Mouse (Mus musculus) kidney, postnatal 4 days (tissue): ENCODE data around the gene Gm37240.
"Not testable (repeated sequence)": the region's sequence is repeated elsewhere in the genome, so short reads cannot be mapped to it uniquely, and the experiment has no call there.

Source experiments
- DNase-seq, 2 experiments: peaks; one replicate each; pipeline ENCODE4 v3.0.0; 2021; ENCODE audit warnings: mixed read lengths in 2 of 2

The Gm37240 gene

GRCm38 (mm10) chr3:84562911-84563310 is 1324.4 kb downstream of the Gm37240 start:
- DNase-seq: not testable (repeated sequence)

GRCm38 (mm10) chr3:84558301-84558700 is 1329.0 kb downstream of the Gm37240 start:
- no peak for DNase-seq

GRCm38 (mm10) chr3:84555780-84556179 is 1331.5 kb downstream of the Gm37240 start:
- DNase-seq: no peak

- peak in 1 of 2 experiments; percentile 22 for DNase-seq
Measured at GRCm38 (mm10) chr3:84547177-84547576, 1340.1 kb downstream of the Gm37240 start.

- DNase-seq: peak; percentile 77
Measured at GRCm38 (mm10) chr3:84542450-84542849, 1344.9 kb downstream of the Gm37240 start.

GRCm38 (mm10) chr3:84541881-84542280 is 1345.4 kb downstream of the Gm37240 start:
- no peak for DNase-seq

- no peak for DNase-seq
Measured at GRCm38 (mm10) chr3:84540640-84541039, 1346.7 kb downstream of the Gm37240 start.

GRCm38 (mm10) chr3:84536987-84537386 is 1350.3 kb downstream of the Gm37240 start:
- DNase-seq: no peak

- DNase-seq: no peak
Measured at GRCm38 (mm10) chr3:84533227-84533626, 1354.1 kb downstream of the Gm37240 start.

GRCm38 (mm10) chr3:84529021-84529420 is 1358.3 kb downstream of the Gm37240 start:
- no peak for DNase-seq

- DNase-seq: no peak
Measured at GRCm38 (mm10) chr3:84524952-84525351, 1362.4 kb downstream of the Gm37240 start.

- DNase-seq: no peak
Measured at GRCm38 (mm10) chr3:84516163-84516562, 1371.2 kb downstream of the Gm37240 start.

GRCm38 (mm10) chr3:84512774-84513515 is 1374.4 kb downstream of the Gm37240 start:
- DNase-seq: no peak

GRCm38 (mm10) chr3:84505193-84505592 is 1382.1 kb downstream of the Gm37240 start:
- no peak for DNase-seq

- no peak for DNase-seq
Measured at GRCm38 (mm10) chr3:84504291-84504690, 1383.0 kb downstream of the Gm37240 start.

GRCm38 (mm10) chr3:84502101-84502500 is 1385.2 kb downstream of the Gm37240 start:
- no peak for DNase-seq

- DNase-seq: no peak
Measured at GRCm38 (mm10) chr3:84500491-84500890, 1386.8 kb downstream of the Gm37240 start.

GRCm38 (mm10) chr3:84497718-84498117 is 1389.6 kb downstream of the Gm37240 start:
- DNase-seq: no peak

GRCm38 (mm10) chr3:84492657-84493056 is 1394.7 kb downstream of the Gm37240 start:
- DNase-seq: no peak

GRCm38 (mm10) chr3:84492148-84492547 is 1395.2 kb downstream of the Gm37240 start:
- DNase-seq: no peak

- no peak for DNase-seq
Measured at GRCm38 (mm10) chr3:84488716-84489115, 1398.6 kb downstream of the Gm37240 start.

- no peak for DNase-seq
Measured at GRCm38 (mm10) chr3:84484891-84485290, 1402.4 kb downstream of the Gm37240 start.

- DNase-seq: no peak
Measured at GRCm38 (mm10) chr3:84484333-84484732, 1403.0 kb downstream of the Gm37240 start.

GRCm38 (mm10) chr3:84482121-84482520 is 1405.2 kb downstream of the Gm37240 start:
- no peak for DNase-seq

- peak; percentile 65 to 77 for DNase-seq
Measured at GRCm38 (mm10) chr3:84481104-84481503, 1406.2 kb downstream of the Gm37240 start.
